Mouse (Mus musculus): ENCODE results near the gene Fxyd1. TPM values are rescaled to one million over a fixed set of nuclear protein-coding genes. Genes with fewer than 3 reads are reported as not detected.
A peak's percentile ranks its signal among the peaks of the same experiment; 100 is the strongest.

The Fxyd1 gene
- polyA plus RNA-seq, 1 experiment from 2014 or later, result 25.3 TPM

GRCm38 (mm10) chr7:31087262-31087661 lies 30.3 kb upstream of the Fxyd1 start:
- Histone ChIP-seq H3K9ac (no peak overlapping the region), H3K27me3 (no peaks in the 10 kb centered on the region), H3K27ac (no peak overlapping the region), H3K4me1 (peaks cover 17% of the 10 kb centered on the region), H3K36me3 (no peaks in the 10 kb centered on the region), H3K4me3 (no peak overlapping the region), H3K4me2 (replicated peaks) (no peak overlapping the region), H3K9me3 (replicated peaks) (peaks cover 5% of the 10 kb centered on the region; the same call in 1 of the 2 replicates)
- WGBS, result 66% methylated on average over 2 of the region's 2 CpGs
- ATAC-seq (ENCODE audit: low FRiP score), result no peak

DNA sequence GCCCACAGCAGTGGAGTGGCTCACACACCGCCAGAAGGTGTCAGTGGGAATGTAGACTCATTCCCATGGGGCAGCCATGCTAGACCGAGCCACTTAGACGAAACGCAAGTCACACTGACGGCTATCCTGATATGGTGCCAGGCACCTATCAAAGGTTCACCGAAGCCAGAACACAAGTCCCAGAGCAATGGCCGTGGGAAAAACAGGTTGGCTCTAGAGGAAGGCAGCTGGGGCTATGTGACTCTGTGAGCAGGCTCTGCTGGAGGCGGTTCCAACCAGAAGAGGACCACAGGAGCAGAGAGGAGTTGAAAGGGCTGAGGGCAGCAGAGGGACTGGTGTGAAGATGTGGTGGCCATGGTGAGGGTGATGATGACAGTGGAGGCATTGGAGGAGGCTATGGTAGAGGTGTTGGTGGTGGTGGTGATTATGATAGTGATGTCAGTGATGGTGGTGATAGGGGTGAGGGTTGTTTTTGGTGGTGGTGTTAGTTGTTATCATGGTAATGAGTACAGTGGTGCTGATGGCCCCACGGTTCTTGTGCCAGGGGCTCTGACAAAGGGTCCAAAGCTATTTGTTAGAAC lies 29.3 kb upstream of the Fxyd1 start:
- H3K4me2 ChIP-seq (replicated peaks), result no peak overlapping the region
- H3K9me3 ChIP-seq (replicated peaks), result peaks cover 5% of the 10 kb centered on the region; the same call in 1 of the 2 replicates
- H3K4me3 ChIP-seq, result no peak overlapping the region
- H3K27me3 ChIP-seq, result no peaks in the 10 kb centered on the region
- no peak for ATAC-seq (ENCODE audit: low FRiP score)
- no peak overlapping the region for H3K9ac ChIP-seq
- H3K4me1 ChIP-seq, result peaks cover 17% of the 10 kb centered on the region
- H3K27ac ChIP-seq, result no peak overlapping the region
- H3K36me3 ChIP-seq, result no peaks in the 10 kb centered on the region
- WGBS, result 90% methylated on average over 9 of the region's 9 CpGs

- H3K27me3 ChIP-seq, result no peaks in the 10 kb centered on the region
- no peaks in the 10 kb centered on the region for H3K36me3 ChIP-seq
- 26% methylated on average over 3 of the region's 3 CpGs for WGBS
- peaks cover 17% of the 10 kb centered on the region for H3K4me1 ChIP-seq
- no peak overlapping the region for H3K4me2 ChIP-seq (replicated peaks)
- H3K9me3 ChIP-seq (replicated peaks), result peaks cover 5% of the 10 kb centered on the region; the same call in 1 of the 2 replicates
- no peak overlapping the region for H3K9ac ChIP-seq
- ATAC-seq (ENCODE audit: low FRiP score), result peak; percentile 55
- no peak overlapping the region for H3K4me3 ChIP-seq
- peak overlapping the region; percentile 67 for H3K27ac ChIP-seq
Observed at GRCm38 (mm10) chr7:31085171-31085570, 28.2 kb upstream of the Fxyd1 start.

DNA sequence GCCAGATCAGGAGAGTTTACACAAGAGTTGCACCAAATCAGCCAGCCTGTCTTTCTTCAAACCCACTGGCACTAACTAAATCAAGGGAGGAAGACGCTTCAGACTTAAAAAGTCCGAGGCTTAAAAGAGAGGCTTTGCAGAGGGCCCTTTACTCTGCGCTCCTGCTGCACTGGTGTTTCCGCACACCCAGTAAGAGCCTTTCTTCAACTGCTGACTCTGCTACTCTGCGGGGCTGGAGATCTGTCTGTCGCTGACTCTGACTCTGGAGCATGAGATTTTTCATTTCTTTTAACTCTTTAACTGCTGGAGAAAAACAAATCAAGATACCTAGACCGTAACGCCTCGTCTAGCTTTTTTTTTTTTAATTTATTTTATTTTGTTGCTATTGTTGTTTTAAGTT lies 27.1 kb upstream of the Fxyd1 start:
- Histone ChIP-seq H3K4me2 (replicated peaks) (no peak overlapping the region), H3K27ac (0 out of 2 replicates have a peak overlapping the region, but pooled peaks have one; percentile 14), H3K27me3 (no peaks in the 10 kb centered on the region), H3K9ac (no peak overlapping the region), H3K36me3 (no peaks in the 10 kb centered on the region), H3K4me1 (peaks cover 17% of the 10 kb centered on the region), H3K9me3 (replicated peaks) (peaks cover 5% of the 10 kb centered on the region; the same call in 1 of the 2 replicates), H3K4me3 (no peak overlapping the region)
- WGBS, result 54% methylated on average over 9 of the region's 9 CpGs
- ATAC-seq (ENCODE audit: low FRiP score), result no peak

- H3K4me1 ChIP-seq, result peaks cover 17% of the 10 kb centered on the region
- H3K9ac ChIP-seq, result no peak overlapping the region
- no peak for ATAC-seq (ENCODE audit: low FRiP score)
- peaks cover 5% of the 10 kb centered on the region; the same call in 1 of the 2 replicates for H3K9me3 ChIP-seq (replicated peaks)
- 57% methylated on average over 14 of the region's 14 CpGs for whole genome bisulfite sequencing
- no peaks in the 10 kb centered on the region for H3K36me3 ChIP-seq
- no peak overlapping the region for H3K4me3 ChIP-seq
- no peak overlapping the region for H3K4me2 ChIP-seq (replicated peaks)
- H3K27ac ChIP-seq, result no peak overlapping the region
- H3K27me3 ChIP-seq, result no peaks in the 10 kb centered on the region
Observed at GRCm38 (mm10) chr7:31082831-31083588, 26.0 kb upstream of the Fxyd1 start.

DNA sequence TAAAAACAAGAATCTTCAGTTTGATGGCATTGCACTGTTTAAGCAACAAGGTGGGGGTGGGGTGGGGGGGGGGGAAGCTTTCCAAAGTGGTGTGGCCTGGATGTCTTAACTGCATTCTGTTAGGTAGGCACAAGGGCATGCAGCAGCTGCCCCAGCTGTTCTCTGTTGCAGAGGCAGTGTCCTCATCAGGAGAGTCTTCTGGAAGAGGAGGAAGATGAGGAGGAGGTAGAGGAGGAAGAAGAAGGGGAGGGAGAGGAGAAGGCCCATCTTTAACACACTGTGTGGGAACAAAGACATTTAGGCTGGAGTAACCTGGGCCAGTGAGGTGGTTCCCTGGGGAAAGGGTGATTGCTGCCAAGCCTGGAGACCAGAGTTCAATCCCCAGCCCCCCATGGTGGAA lies 25.1 kb upstream of the Fxyd1 start:
- Histone ChIP-seq H3K27me3 (no peaks in the 10 kb centered on the region), H3K27ac (no peak overlapping the region), H3K4me3 (no peak overlapping the region), H3K9me3 (replicated peaks) (peaks cover 5% of the 10 kb centered on the region; the same call in 1 of the 2 replicates), H3K9ac (no peak overlapping the region), H3K4me1 (peaks cover 24% of the 10 kb centered on the region), H3K4me2 (replicated peaks) (no peak overlapping the region), H3K36me3 (no peaks in the 10 kb centered on the region)
- no peak for ATAC-seq (ENCODE audit: low FRiP score)

- 45% methylated on average over 1 of the region's 1 CpGs for WGBS
- Histone ChIP-seq H3K9ac (no peak overlapping the region), H3K36me3 (no peaks in the 10 kb centered on the region), H3K27ac (no peak overlapping the region), H3K27me3 (no peaks in the 10 kb centered on the region), H3K4me3 (no peak overlapping the region), H3K4me1 (peaks cover 26% of the 10 kb centered on the region), H3K4me2 (replicated peaks) (no peak overlapping the region), H3K9me3 (replicated peaks) (peaks cover 4% of the 10 kb centered on the region; the same call in 1 of the 2 replicates)
- ATAC-seq (ENCODE audit: low FRiP score), result no peak
Observed at GRCm38 (mm10) chr7:31081106-31081505, 24.1 kb upstream of the Fxyd1 start.

DNA sequence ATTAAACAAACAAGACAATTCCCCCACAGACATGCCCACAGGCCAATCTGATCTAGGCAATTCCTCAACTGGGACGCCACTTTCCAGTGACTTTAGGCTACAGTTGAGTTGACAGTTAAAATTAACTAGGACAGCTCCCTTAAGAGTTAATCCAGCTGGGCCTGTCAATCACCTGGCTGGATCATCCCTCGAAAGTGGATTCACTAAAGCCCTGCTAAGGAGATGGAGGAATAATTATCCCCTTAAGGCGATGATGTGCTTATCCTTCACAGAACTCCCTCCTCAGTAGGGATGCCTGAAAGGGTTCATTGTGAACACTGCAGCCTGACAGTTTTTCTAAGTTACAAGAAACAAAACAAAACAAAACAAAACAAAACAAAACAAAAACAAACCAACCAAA lies 23.6 kb upstream of the Fxyd1 start:
- ATAC-seq (ENCODE audit: low FRiP score), result no peak
- WGBS, result 52% methylated on average over 3 of the region's 3 CpGs
- Histone ChIP-seq H3K4me1 (peaks cover 26% of the 10 kb centered on the region), H3K27me3 (no peaks in the 10 kb centered on the region), H3K36me3 (no peaks in the 10 kb centered on the region), H3K9ac (no peak overlapping the region), H3K4me3 (no peak overlapping the region), H3K9me3 (replicated peaks) (no peaks in the 10 kb centered on the region), H3K4me2 (replicated peaks) (no peak overlapping the region), H3K27ac (no peak overlapping the region)

- WGBS, result 91% methylated on average over 8 of the region's 8 CpGs
- Histone ChIP-seq H3K4me3 (no peak overlapping the region), H3K9me3 (replicated peaks) (no peaks in the 10 kb centered on the region), H3K4me2 (replicated peaks) (no peak overlapping the region), H3K4me1 (peaks cover 20% of the 10 kb centered on the region), H3K27ac (no peak overlapping the region), H3K9ac (no peak overlapping the region), H3K27me3 (no peaks in the 10 kb centered on the region), H3K36me3 (no peaks in the 10 kb centered on the region)
- no peak for ATAC-seq (ENCODE audit: low FRiP score)
Observed at GRCm38 (mm10) chr7:31079670-31080069, 22.7 kb upstream of the Fxyd1 start.

DNA sequence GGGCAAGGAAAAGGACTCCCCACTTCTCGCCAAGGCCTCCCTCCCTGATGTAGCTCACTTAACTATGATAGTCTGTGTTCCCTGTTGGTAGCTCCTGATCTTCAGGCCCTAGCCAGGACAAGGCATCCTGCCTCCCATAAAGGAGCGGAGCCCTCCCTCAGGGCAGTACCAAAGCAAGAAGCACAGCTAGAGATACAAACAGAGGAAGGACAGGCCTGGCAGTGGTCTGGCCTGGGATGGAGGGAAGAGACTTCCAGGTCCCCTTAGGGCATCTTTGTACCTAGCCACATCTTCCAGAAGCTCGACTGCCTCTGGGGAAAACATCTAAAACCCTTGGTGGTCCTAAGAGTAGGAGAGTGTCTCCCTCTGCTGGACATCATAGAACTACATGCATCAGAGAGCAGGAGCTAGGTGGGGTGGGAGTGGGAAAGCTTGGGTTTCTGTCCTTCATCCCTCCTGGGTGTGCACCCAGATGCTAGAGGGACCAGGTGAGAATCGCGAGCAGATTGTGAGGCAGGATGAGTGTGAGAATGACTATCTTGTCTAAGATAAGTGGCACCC lies 21.0 kb upstream of the Fxyd1 start:
- Histone ChIP-seq H3K9me3 (replicated peaks) (no peaks in the 10 kb centered on the region), H3K36me3 (no peaks in the 10 kb centered on the region), H3K4me2 (replicated peaks) (no peak overlapping the region), H3K27me3 (no peaks in the 10 kb centered on the region), H3K4me1 (peaks cover 17% of the 10 kb centered on the region), H3K9ac (no peak overlapping the region), H3K4me3 (no peak overlapping the region), H3K27ac (no peak overlapping the region)
- WGBS, result 46% methylated on average over 5 of the region's 5 CpGs
- no peak for ATAC-seq (ENCODE audit: low FRiP score)

GRCm38 (mm10) chr7:31077470-31077869 lies 20.5 kb upstream of the Fxyd1 start:
- WGBS, result 48% methylated on average over 6 of the region's 6 CpGs
- no peaks in the 10 kb centered on the region for H3K27me3 ChIP-seq
- no peak overlapping the region for H3K4me3 ChIP-seq
- H3K27ac ChIP-seq, result no peak overlapping the region
- H3K36me3 ChIP-seq, result no peaks in the 10 kb centered on the region
- no peak overlapping the region for H3K4me2 ChIP-seq (replicated peaks)
- no peak for ATAC-seq (ENCODE audit: low FRiP score)
- peaks cover 13% of the 10 kb centered on the region for H3K4me1 ChIP-seq
- no peak overlapping the region for H3K9ac ChIP-seq
- no peaks in the 10 kb centered on the region for H3K9me3 ChIP-seq (replicated peaks)

DNA sequence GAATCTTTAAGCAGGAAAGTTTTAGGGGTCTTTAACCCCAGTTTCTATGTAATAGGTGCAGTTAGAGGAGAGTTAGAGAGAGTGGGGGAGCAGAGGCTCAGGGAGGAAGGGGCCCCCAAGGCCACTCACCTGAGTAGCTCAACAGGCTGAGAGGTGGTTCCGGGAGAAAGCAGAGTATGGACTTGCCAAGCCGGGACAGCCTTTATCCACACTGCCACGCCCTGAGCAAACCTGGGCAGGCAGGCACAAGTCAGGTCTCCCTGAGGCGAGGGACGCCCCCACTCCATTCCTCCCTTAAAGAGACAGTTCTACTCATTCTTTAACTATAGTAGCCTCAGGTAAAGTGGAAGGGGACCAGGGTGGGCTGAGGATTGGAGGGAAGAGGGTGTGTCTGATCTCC lies 19.5 kb upstream of the Fxyd1 start, which contains the start of gene Fxyd3:
TSS of gene Fxyd3 (minus strand) at position 213 of the 400 bp plus-strand sequence.
- no peaks in the 10 kb centered on the region for H3K36me3 ChIP-seq
- no peak within 1 kb of the TSS for H3K27ac ChIP-seq
- WGBS, result 65% methylated on average over 5 of the region's 5 CpGs

More for the DNA sequence above, 19.5 kb upstream of the Fxyd1 start, which contains the start of gene Fxyd3:
- no peak within 1 kb of the TSS for H3K4me2 ChIP-seq (replicated peaks)
- no peak within 1 kb of the TSS for H3K9ac ChIP-seq
- H3K9me3 ChIP-seq (replicated peaks), result no peaks in the 10 kb centered on the region
- ATAC-seq (ENCODE audit: low FRiP score), result no peak
- no peaks in the 10 kb centered on the region for H3K27me3 ChIP-seq
- H3K4me3 ChIP-seq, result no peak within 1 kb of the TSS
- peaks cover 17% of the 10 kb centered on the region for H3K4me1 ChIP-seq
